Mouse (Mus musculus) ES-E14 (cell line): ENCODE measurements at regions not wholly inside any gene's neighbourhood (a gene's known extent, or its start where the extent isn't known, plus 50 kb on each side); places are given as distances from the start of the nearest gene placed in this dataset.

Experiments
- CHD2 ChIP-seq: IDR thresholded peaks from 2 replicates; pipeline ENCODE4 v1.6.1; 2014; ENCODE audit warnings: mild to moderate bottlenecking, low read depth, low read length, inconsistent platforms
- ZC3H11A ChIP-seq: IDR thresholded peaks from 2 replicates; pipeline ENCODE4 v1.6.1; 2012; ENCODE audit warnings: low read depth, mild to moderate bottlenecking, inconsistent platforms, low read length, borderline replicate concordance
- ZNF384 ChIP-seq: IDR thresholded peaks from 2 replicates; pipeline ENCODE4 v1.6.1; 2012; ENCODE audit warnings: low read depth, low read length, inconsistent platforms

- TF ChIP-seq ZC3H11A (no peak), ZNF384 (no peak), CHD2 (no peak)
These were observed 85.4 kb upstream of the Tbx20 start for GRCm38 (mm10) chr9:24859459-24859858.
